Mouse (Mus musculus) olfactory bulb, adult 2 months (tissue): Measurements from ENCODE around the gene Capza1. TPM values are rescaled to one million over a fixed set of nuclear protein-coding genes. Genes with fewer than 3 reads are reported as not detected.

ENCODE experiments used
- H3K27ac ChIP-seq: fragments of 200-500 bp; 2 replicates; pipeline ENCODE4 v1.5.1; 2012; ENCODE audit warnings: low read depth, low read length; ENCODE audit not compliant: insufficient read depth
- H3K4me1 ChIP-seq: fragments of 200-500 bp; 2 replicates; pipeline ENCODE4 v1.6.1; 2012; ENCODE audit warnings: low read length; ENCODE audit not compliant: control insufficient read depth, insufficient read depth
- H3K4me3 ChIP-seq: fragments of 200-500 bp; 2 replicates; pipeline ENCODE4 v1.5.1; 2012; ENCODE audit warnings: mild to moderate bottlenecking, low read depth, low read length, moderate library complexity; ENCODE audit not compliant: insufficient read depth
- CTCF ChIP-seq: fragments of 200-500 bp; IDR thresholded peaks from 2 replicates; pipeline ENCODE4 v1.5.1; 2012; ENCODE audit warnings: low read depth, mild to moderate bottlenecking, low read length, moderate library complexity; ENCODE audit not compliant: insufficient read depth
- POLR2A ChIP-seq: fragments of 200-500 bp; IDR thresholded peaks from 2 replicates; pipeline ENCODE4 v1.6.1; 2012; ENCODE audit warnings: mild to moderate bottlenecking, low read depth, low read length, moderate library complexity; ENCODE audit not compliant: insufficient read depth
- WGBS: fragments of 180-500 bp; shearing (Covaris S2); methylation state at CpG from one replicate; pipeline ENCODE4 v1.1.7; 2018; 5-methylcytosine and 5-hydroxymethylcytosine counted together
- polyA plus RNA-seq: library from polyadenylated mRNA; stranded (reverse); fragments of >200 nt; gene quantifications from 2 replicates; pipeline ENCODE4 v1.2.4, GENCODE M21; 2012; ENCODE audit warnings: low replicate concordance; ENCODE audit not compliant: missing spikeins, insufficient read depth, insufficient read length

Capza1 gene
- polyA plus RNA-seq, 1 experiment: not detected

DNA sequence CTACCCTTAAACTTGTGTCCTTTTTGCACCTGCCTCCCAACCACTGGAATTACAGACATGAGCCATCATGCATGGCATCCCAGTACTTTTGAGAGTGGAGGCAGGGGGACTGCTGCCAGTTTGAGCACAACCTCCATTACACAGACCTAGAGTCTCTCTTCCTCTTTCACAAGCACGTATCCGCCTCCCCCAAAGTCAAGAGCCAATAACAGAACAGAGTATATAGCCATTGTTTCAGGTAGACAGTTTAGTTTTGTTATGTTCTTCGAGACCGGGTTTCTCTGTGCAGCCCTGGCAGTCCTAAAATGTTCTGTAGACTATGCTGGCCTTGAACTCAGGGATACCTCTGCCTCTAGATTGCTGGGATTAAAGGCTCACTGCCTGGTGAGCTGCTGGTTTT is 52.1 kb downstream of the Capza1 start:
- 93% methylated on average over 4 of the region's 4 CpGs for WGBS
- TF ChIP-seq CTCF (no peak), POLR2A (no peak)
- no peak overlapping the region for H3K4me3 ChIP-seq
- H3K4me1 ChIP-seq: no peaks in the 10 kb centered on the region
- H3K27ac ChIP-seq: no peak overlapping the region

DNA sequence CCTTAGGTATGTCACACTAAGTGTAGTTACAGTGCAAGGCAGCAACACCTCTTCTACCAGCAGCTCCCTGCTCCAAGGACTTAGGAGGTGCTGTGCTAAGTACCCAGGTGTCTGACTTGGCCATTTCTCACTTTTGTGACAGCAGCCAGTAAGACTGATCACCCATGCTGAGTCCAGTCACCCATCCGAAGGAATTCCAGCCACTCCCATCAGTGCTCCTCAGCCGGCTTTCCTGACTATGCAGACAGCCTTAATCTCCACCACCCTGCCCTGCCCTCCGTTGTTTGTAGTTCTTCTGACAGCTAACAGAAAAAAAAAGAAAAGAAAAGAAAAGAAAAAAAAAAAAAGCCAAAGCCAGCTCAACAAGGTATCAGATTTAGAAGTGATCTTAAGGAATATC is 52.6 kb downstream of the Capza1 start:
- Histone ChIP-seq H3K4me3 (no peak overlapping the region), H3K27ac (no peak overlapping the region), H3K4me1 (no peaks in the 10 kb centered on the region)
- TF ChIP-seq CTCF (no peak), POLR2A (no peak)
- 62% methylated on average over 3 of the region's 3 CpGs for WGBS

DNA sequence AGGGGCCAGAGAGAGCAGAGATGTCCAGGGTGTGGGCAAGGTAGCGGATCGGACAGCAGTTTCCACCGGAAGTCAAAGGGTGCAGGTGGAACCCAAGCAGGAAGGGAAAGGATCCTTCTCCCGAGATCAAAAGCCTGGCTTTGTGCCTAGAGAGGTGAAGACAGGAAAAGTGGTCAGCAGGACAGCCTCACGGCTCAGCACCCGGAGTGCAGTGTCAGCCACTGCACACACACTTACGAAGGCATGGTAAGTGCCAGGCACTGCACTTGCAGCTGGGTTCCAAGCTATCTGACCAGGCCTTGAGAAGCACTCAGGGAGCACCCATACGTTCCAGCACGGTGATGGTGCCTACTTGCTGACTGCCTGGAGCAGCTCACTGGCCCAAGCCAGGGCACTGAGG is 58.8 kb downstream of the Capza1 start:
- TF ChIP-seq CTCF: no peak
- TF ChIP-seq POLR2A: no peak
- H3K4me1 ChIP-seq: no peaks in the 10 kb centered on the region
- no peak overlapping the region for H3K4me3 ChIP-seq
- 89% methylated on average over 9 of the region's 9 CpGs for WGBS
- H3K27ac ChIP-seq: no peak overlapping the region

DNA sequence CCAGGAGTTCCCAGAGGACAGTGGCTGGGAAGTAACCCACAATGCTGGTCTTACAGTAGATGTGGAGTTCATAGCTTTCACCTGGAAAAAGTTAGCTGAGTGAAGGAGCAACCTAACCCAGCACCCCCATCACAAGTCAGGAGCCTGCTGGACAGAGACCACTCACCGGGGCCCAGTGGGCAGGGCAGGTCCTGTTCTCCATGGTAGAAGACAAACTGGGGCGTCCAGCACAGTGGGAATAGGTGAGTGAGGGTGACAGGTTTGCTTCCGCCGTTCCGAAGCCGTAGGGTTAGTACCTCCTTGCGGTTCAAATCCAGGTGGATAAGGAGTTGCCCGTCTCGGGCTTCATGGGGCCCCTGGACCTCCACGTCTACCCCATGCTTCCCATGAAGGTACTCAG is 60.0 kb downstream of the Capza1 start:
- Histone ChIP-seq H3K27ac (no peak overlapping the region), H3K4me1 (no peaks in the 10 kb centered on the region), H3K4me3 (no peak overlapping the region)
- TF ChIP-seq CTCF (no peak), POLR2A (no peak)
- WGBS: 94% methylated on average over 10 of the region's 10 CpGs

DNA sequence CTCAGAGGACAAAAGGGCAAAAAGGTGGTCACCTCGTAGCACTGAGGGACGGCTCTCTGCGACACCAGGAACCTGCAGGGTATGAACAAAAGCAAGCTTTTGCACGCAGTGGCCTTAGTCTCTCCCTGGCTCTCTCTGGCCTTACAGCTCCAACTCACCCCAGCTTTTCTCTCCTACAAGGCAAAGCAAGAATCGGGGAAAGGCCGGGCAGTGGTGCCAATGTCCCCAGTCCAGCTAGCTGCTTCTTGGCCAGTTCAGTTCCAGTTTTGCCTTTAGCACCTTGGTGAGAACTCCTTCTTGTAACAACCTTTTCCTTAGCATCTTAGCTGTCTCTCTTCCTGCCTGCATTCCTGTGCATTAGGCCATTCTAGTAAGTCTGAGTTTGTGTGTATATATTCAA is 62.8 kb downstream of the Capza1 start:
- Histone ChIP-seq H3K4me1 (no peaks in the 10 kb centered on the region), H3K4me3 (no peak overlapping the region), H3K27ac (no peak overlapping the region)
- TF ChIP-seq POLR2A (no peak), CTCF (no peak)
- WGBS: 93% methylated on average over 6 of the region's 6 CpGs

DNA sequence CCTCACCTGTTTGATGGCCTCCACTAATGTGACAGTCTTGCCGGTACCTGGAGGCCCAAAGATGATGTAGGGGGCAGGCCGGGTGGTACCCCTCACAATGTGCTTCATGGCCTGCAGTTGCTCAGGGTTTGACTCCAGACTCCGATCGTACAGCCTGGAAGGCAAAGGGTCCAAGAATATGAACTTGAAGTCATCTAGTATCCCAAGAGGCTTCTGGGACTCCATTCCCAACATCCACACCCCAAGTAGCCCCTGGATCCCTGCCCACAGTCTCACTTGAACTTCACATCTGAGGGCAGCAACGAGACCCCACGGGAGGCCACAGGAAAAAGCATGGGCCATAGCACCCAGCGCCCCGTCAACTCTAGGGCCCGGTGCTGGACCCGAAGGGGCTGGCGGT is 63.6 kb downstream of the Capza1 start:
- TF ChIP-seq CTCF: no peak
- no peak for TF ChIP-seq POLR2A
- WGBS: 97% methylated on average over 11 of the region's 11 CpGs
- H3K4me1 ChIP-seq: no peaks in the 10 kb centered on the region
- no peak overlapping the region for H3K27ac ChIP-seq
- H3K4me3 ChIP-seq: no peak overlapping the region

DNA sequence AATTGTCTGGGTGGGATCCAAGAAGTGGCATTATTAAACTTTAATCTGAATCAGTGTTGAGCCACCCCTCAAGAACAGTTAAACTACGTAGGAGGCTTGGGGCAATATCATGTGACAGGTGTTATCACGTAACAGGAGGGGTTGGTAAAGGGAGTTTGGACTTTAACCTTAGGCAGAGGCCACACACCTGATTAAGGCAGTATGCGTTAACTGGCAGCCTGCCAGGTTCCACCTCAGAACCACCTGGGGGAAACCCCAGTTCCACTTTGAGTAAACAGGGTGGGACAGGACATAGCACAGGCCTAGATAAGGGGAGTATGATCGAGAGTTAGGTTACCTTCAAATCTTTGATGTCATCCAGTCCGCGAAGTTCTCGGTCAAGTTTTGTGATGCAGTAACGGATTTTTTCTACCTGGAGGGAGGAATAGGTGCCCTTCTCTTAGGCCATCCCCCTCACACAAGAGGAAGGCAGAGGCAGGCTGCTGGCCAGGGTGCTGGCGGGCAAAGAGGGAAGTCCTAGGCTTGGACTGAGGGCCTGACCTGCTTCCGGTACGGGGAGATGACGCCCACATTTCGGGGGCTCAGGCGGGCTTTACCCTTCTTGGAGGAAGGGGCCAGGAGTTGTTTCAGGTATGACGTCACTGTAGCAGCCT is 67.7 kb downstream of the Capza1 start:
- H3K4me1 ChIP-seq: peaks cover 9% of the 10 kb centered on the region
- no peak for TF ChIP-seq POLR2A
- TF ChIP-seq CTCF: no peak
- 86% methylated on average over 15 of the region's 15 CpGs for WGBS
- H3K27ac ChIP-seq: no peak overlapping the region
- H3K4me3 ChIP-seq: no peak overlapping the region

DNA sequence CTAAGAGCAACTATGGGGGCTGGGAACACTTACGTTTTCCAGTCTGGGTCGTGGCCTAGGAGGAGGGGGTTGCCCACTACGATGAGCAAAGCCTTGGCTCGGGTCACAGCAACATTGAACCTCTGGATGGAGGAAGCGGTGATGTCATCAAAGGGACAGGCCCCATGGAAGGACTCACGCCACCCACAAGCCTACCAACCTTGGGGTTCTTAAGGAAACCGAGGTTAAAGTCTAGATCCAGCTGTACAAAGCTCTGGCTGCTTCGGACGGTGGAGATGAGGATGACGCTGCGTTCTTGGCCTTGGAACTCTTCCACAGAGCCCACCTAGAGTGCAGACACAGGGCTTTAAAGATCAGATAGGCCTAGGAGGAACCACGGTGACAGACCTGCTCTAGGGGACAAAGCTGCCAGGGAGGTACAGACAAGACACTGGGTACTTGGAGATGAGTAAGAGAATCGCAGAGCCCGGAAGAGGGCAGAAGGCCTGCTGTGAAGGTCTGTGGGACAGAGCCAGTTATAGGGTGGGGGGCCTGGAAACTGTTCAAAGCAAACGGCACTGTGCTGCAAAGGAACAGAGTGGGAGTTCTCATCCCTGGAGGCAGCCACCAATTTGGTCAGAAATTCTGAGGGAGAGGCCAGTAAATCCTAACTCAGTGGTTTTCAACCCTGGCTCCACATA is 68.5 kb downstream of the Capza1 start:
- Histone ChIP-seq H3K27ac (no peak overlapping the region), H3K4me3 (no peak overlapping the region), H3K4me1 (peaks cover 16% of the 10 kb centered on the region)
- TF ChIP-seq POLR2A: no peak
- no peak for TF ChIP-seq CTCF
- WGBS: 74% methylated on average over 15 of the region's 15 CpGs

DNA sequence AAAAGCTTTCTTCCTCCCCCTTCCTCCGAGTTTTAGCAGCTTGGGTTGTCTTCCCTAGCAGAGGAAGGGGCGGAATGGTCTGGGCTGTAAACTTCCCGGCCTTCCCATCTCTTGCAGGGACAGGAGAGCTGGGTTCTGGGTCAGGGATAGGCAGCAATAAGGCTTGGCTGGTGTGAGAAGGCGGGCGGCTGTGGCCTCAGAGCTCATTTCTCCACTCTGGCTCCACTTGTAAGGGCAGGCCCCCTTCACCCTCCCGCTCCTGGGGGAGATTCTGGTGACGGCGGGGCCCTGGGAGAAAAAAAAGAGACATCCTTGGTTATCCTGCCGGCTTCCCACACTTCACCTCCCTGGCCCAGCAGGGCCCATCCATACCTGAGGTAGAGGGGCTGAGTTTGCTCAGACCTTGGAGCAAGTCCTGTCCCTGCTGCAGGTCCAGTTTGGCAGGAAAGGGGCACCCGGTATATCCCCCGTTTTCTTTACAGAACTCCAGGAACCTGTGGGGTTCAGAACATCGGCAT is 69.3 kb downstream of the Capza1 start:
- Histone ChIP-seq H3K27ac (no peak overlapping the region), H3K4me3 (no peak overlapping the region), H3K4me1 (peaks cover 24% of the 10 kb centered on the region)
- WGBS: 77% methylated on average over 12 of the region's 12 CpGs
- TF ChIP-seq POLR2A (no peak), CTCF (no peak)
